Mouse (Mus musculus) spleen, adult 2 months (tissue): ENCODE data around the gene Atxn7l3. TPM values are rescaled to one million over a fixed set of nuclear protein-coding genes. Genes with fewer than 3 reads are reported as not detected.

Source experiments
- DNase-seq, 2 experiments: peaks; one replicate each; pipeline versions ENCODE4 v3.0.0 to v3.0.0-alpha.2; 2012 to 2021; ENCODE audit warnings: low spot score in 2 of 2, low read depth in 1 of 2
- H3K27ac ChIP-seq: fragments of 200-500 bp; 2 replicates; pipeline ENCODE4 v1.5.1; 2012; ENCODE audit warnings: low read length, inconsistent platforms; ENCODE audit not compliant: insufficient read depth
- H3K27me3 ChIP-seq: fragments of 200-500 bp; 2 replicates; pipeline ENCODE4 v1.6.1; 2012; ENCODE audit warnings: mild to moderate bottlenecking, moderate library complexity, low read length, inconsistent platforms; ENCODE audit not compliant: control insufficient read depth, insufficient read depth
- H3K36me3 ChIP-seq: fragments of 200-500 bp; 2 replicates; pipeline ENCODE4 v1.6.1; 2012; ENCODE audit warnings: mild to moderate bottlenecking, low read length, inconsistent platforms; ENCODE audit not compliant: control insufficient read depth, insufficient read depth
- H3K4me1 ChIP-seq: fragments of 200-500 bp; 2 replicates; pipeline ENCODE4 v1.6.1; 2011; ENCODE audit warnings: inconsistent platforms; ENCODE audit not compliant: control insufficient read depth, insufficient read depth, insufficient read length
- H3K4me3 ChIP-seq: fragments of 200-500 bp; 2 replicates; pipeline ENCODE4 v1.5.1; 2011; ENCODE audit warnings: mild to moderate bottlenecking, inconsistent platforms; ENCODE audit not compliant: insufficient read depth, insufficient read length; ENCODE audit errors: extremely low read depth
- CTCF ChIP-seq: fragments of 200-500 bp; IDR thresholded peaks from 2 replicates; pipeline ENCODE4 v1.5.1; 2011; ENCODE audit warnings: mild to moderate bottlenecking, inconsistent platforms; ENCODE audit not compliant: insufficient read depth, insufficient read length, insufficient replicate concordance; ENCODE audit errors: extremely low read depth
- POLR2A ChIP-seq: fragments of 200-500 bp; IDR thresholded peaks from 2 replicates; pipeline ENCODE4 v1.6.1; 2011; ENCODE audit warnings: low read depth, low read length, inconsistent platforms
- WGBS: fragments of 180-500 bp; shearing (Covaris S2); methylation state at CpG from one replicate; pipeline ENCODE4 v1.1.7; 2018; 5-methylcytosine and 5-hydroxymethylcytosine counted together
- polyA plus RNA-seq: library from polyadenylated mRNA; depleted of rRNA; stranded (reverse); fragments of >200 nt; gene quantifications from 2 replicates; pipeline ENCODE4 v1.2.3, GENCODE M21; 2012; rRNA removed

Atxn7l3 gene
- polyA plus RNA-seq, result 39.8 and 45.1 TPM in 2 replicates

GRCm38 (mm10) chr11:102296491-102297472, at the start of gene Atxn7l3:
Gene Atxn7l3 (minus strand): TSS chr11:102296631.
- peak; percentile 95 to 99 for DNase-seq
- Histone ChIP-seq H3K27ac (peak within 1 kb of the TSS; percentile 96), H3K4me3 (peak within 1 kb of the TSS; percentile 81), H3K4me1 (peaks cover 4% of the 10 kb centered on the region; the same call in 1 of the 2 replicates), H3K36me3 (peaks cover 11% of the 10 kb centered on the region), H3K27me3 (no peaks in the 10 kb centered on the region)
- no peak for TF ChIP-seq CTCF
- peak; percentile 68 for TF ChIP-seq POLR2A
- under 1% methylated on average over 62 of the region's 125 CpGs for WGBS

DNA sequence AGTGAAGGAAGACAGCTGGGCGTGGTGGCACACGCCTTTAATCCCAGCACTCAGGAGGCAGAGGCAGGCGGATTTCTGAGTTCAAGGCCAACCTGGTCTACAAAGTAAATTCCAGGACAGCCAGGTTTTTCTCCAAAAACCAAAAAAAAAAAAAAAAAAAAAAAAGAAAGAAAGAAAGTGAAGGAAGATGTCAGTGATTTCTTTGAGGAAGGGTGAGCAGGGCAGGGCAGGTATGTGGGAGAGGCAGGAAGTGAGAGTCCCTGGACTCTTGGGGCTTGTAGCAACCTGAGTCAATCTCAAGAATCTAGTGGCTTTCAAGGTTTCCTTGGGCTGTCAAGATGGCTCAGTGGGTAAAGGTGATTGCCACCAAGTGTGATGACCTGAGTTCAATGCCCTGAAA, 48.0 kb upstream of the Atxn7l3 start:
- Histone ChIP-seq H3K4me3 (no peak overlapping the region), H3K4me1 (no peaks in the 10 kb centered on the region), H3K36me3 (no peaks in the 10 kb centered on the region), H3K27ac (no peak overlapping the region), H3K27me3 (no peaks in the 10 kb centered on the region)
- no peak for DNase-seq
- WGBS, result 90% methylated on average over 3 of the region's 3 CpGs
- TF ChIP-seq POLR2A (no peak), CTCF (no peak)

DNA sequence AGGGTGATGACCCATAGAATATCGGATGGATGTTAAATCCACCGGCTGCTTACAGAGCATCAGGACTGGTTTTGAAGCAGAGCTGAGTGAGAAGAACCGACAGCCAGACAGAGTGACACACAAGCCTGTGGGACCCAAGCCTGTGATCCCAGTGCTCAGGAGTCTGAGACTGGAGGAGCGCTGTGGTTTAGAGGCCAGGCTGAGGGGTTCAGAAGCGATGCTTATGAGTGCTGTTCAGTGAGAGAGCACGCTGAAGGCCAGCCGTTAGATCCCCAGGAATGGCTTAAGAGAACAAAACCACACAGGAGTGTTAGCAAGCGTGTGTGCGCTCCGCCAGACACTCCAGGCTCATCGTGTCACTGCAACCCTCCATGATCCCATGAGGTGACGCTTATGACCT, 46.3 kb upstream of the Atxn7l3 start:
- Histone ChIP-seq H3K4me1 (no peaks in the 10 kb centered on the region), H3K36me3 (no peaks in the 10 kb centered on the region), H3K4me3 (no peak overlapping the region), H3K27me3 (no peaks in the 10 kb centered on the region), H3K27ac (no peak overlapping the region)
- no peak for DNase-seq
- no peak for TF ChIP-seq CTCF
- no peak for TF ChIP-seq POLR2A
- WGBS, result 88% methylated on average over 12 of the region's 12 CpGs

GRCm38 (mm10) chr11:102341101-102341500, 44.7 kb upstream of the Atxn7l3 start:
- H3K36me3 ChIP-seq, result no peaks in the 10 kb centered on the region
- 73% methylated on average over 4 of the region's 4 CpGs for WGBS
- no peak for DNase-seq
- H3K27me3 ChIP-seq, result no peaks in the 10 kb centered on the region; the same call in 1 of the 2 replicates
- H3K27ac ChIP-seq, result no peak overlapping the region
- TF ChIP-seq POLR2A, result no peak
- TF ChIP-seq CTCF, result no peak
- no peak overlapping the region for H3K4me3 ChIP-seq
- H3K4me1 ChIP-seq, result no peaks in the 10 kb centered on the region

DNA sequence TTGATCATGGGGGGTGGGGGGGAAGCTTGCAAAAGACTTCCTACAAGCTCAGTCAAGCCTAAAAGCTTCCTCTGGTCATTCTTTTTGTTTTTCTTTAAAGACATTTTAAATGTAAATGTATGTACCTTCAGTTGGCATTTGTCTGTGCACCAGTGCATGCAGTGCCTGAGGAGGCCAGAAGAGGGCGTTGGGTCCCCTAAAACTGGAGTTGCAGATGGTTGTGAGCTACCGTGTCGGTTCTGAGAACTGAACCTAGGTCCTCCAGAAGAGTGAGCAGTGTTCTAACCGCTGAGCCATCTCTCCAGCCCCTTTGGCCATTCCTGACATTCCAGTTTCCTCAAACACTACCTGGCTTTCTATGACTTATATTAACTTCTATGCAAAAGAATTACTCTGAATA, 43.2 kb upstream of the Atxn7l3 start:
- 71% methylated on average over 4 of the region's 4 CpGs for WGBS
- Histone ChIP-seq H3K27ac (no peak overlapping the region), H3K4me3 (no peak overlapping the region), H3K36me3 (no peaks in the 10 kb centered on the region), H3K27me3 (no peaks in the 10 kb centered on the region; the same call in 1 of the 2 replicates), H3K4me1 (no peaks in the 10 kb centered on the region)
- TF ChIP-seq CTCF, result no peak; the same call in 1 of the 2 replicates
- no peak for TF ChIP-seq POLR2A
- no peak for DNase-seq

GRCm38 (mm10) chr11:102339195-102339594, 42.8 kb upstream of the Atxn7l3 start:
- Histone ChIP-seq H3K27me3 (no peaks in the 10 kb centered on the region; the same call in 1 of the 2 replicates), H3K36me3 (no peaks in the 10 kb centered on the region), H3K27ac (no peak overlapping the region), H3K4me3 (no peak overlapping the region), H3K4me1 (no peaks in the 10 kb centered on the region)
- DNase-seq, result no peak
- 57% methylated on average over 11 of the region's 11 CpGs for WGBS
- TF ChIP-seq CTCF, result no peak
- TF ChIP-seq POLR2A, result no peak
